Mouse (Mus musculus) MEL (cell line): ENCODE measurements at regions not wholly inside any gene's neighbourhood (a gene's known extent, or its start where the extent isn't known, plus 50 kb on each side); places are given as distances from the start of the nearest gene placed in this dataset.

Experiments used
- DNase-seq: peaks from one replicate; pipeline ENCODE4 v3.0.0; 2011; ENCODE audit warnings: low read depth, low spot score
- H3K27ac ChIP-seq: 2 replicates; pipeline ENCODE4 v1.5.1; 2012; ENCODE audit warnings: low read depth, mild to moderate bottlenecking, control low read depth, low read length, moderate library complexity; ENCODE audit not compliant: control insufficient read depth
- H3K27me3 ChIP-seq, 2 experiments: fragments of 150-350 bp in 1 of 2; sonication (generic) in 1 of 2; 2 replicates each; pipeline ENCODE4 v1.6.1; 2012; ENCODE audit warnings: low read length in 2 of 2, mild to moderate bottlenecking in 2 of 2, improper control_type of control experiment in 1 of 2, moderate library complexity in 1 of 2; ENCODE audit not compliant: insufficient read depth in 2 of 2, control insufficient read depth in 1 of 2
- H3K36me3 ChIP-seq, 2 experiments: 2 replicates each; pipeline ENCODE4 v1.6.1; 2012 to 2014; ENCODE audit warnings: low read length in 2 of 2, improper control_type of control experiment in 1 of 2, inconsistent platforms in 1 of 2, mild to moderate bottlenecking in 1 of 2; ENCODE audit not compliant: insufficient read depth in 2 of 2, control insufficient read depth in 1 of 2
- H3K4me1 ChIP-seq, 2 experiments: fragments of 150-350 bp in 1 of 2; sonication (generic) in 1 of 2; 2 replicates each; pipeline ENCODE4 v1.6.1; 2012; ENCODE audit warnings: low read length in 2 of 2, improper control_type of control experiment in 1 of 2, mild to moderate bottlenecking in 1 of 2; ENCODE audit not compliant: insufficient read depth in 2 of 2, control insufficient read depth in 1 of 2
- H3K4me3 ChIP-seq, 2 experiments: fragments of 150-350 bp in 1 of 2; sonication (generic) in 1 of 2; 2 replicates each; pipeline ENCODE4 v1.5.1; 2012; ENCODE audit warnings: low read depth in 2 of 2, low read length in 2 of 2, mild to moderate bottlenecking in 2 of 2, moderate library complexity in 2 of 2, control low read depth in 1 of 2, improper control_type of control experiment in 1 of 2; ENCODE audit not compliant: control insufficient read depth in 1 of 2, insufficient read depth in 1 of 2
- H3K79me2 ChIP-seq: 2 replicates; pipeline ENCODE4 v1.6.1; 2012; ENCODE audit warnings: mild to moderate bottlenecking, low read length, moderate library complexity; ENCODE audit not compliant: control insufficient read depth, poor library complexity, insufficient read depth
- H3K9ac ChIP-seq: 2 replicates; pipeline ENCODE4 v1.6.1; 2012; ENCODE audit warnings: low read depth, mild to moderate bottlenecking, control low read depth, low read length, moderate library complexity; ENCODE audit not compliant: control insufficient read depth, poor library complexity, severe bottlenecking
- H3K9me3 ChIP-seq: fragments of 150-350 bp; sonication (generic); replicated peaks from 2 replicates; pipeline ENCODE4 v1.6.1; 2012; ENCODE audit warnings: mild to moderate bottlenecking, low read length, improper control_type of control experiment, moderate library complexity; ENCODE audit not compliant: insufficient read depth
- BHLHE40 ChIP-seq: IDR thresholded peaks from 2 replicates; pipeline ENCODE4 v1.6.1; 2012; ENCODE audit warnings: low read depth, mild to moderate bottlenecking, inconsistent platforms, low read length, improper control_type of control experiment, borderline replicate concordance
- CTCF ChIP-seq, 3 experiments: IDR thresholded peaks in 2 of 3; conservative IDR thresholded peaks in 1 of 3; 2 replicates each; pipeline ENCODE4 v1.5.1; 2011 to 2012; ENCODE audit warnings: low read length in 3 of 3, low read depth in 2 of 3, mild to moderate bottlenecking in 2 of 3, improper control_type of control experiment in 1 of 3, inconsistent platforms in 1 of 3, mixed read lengths in 1 of 3, moderate library complexity in 1 of 3; ENCODE audit not compliant: control insufficient read depth in 1 of 3, insufficient read depth in 1 of 3, poor library complexity in 1 of 3, severe bottlenecking in 1 of 3
- EP300 ChIP-seq, 2 experiments: IDR thresholded peaks; 2 replicates each; pipeline ENCODE4 v1.6.1; 2011; ENCODE audit warnings: improper control_type of control experiment in 2 of 2, low read length in 2 of 2, low read depth in 1 of 2, mild to moderate bottlenecking in 1 of 2
- GABPA ChIP-seq: IDR thresholded peaks from 2 replicates; pipeline ENCODE4 v1.6.1; 2012; ENCODE audit warnings: low read depth, mild to moderate bottlenecking, inconsistent platforms, low read length, improper control_type of control experiment, moderate library complexity
- HCFC1 ChIP-seq: IDR thresholded peaks from 2 replicates; pipeline ENCODE4 v1.6.1; 2012; ENCODE audit warnings: low read depth, mild to moderate bottlenecking, inconsistent platforms, low read length, improper control_type of control experiment, moderate library complexity
- JUND ChIP-seq: IDR thresholded peaks from 2 replicates; pipeline ENCODE4 v1.6.1; 2011; ENCODE audit warnings: low read depth, mild to moderate bottlenecking, improper control_type of control experiment, low read length
- MAZ ChIP-seq: IDR thresholded peaks from 2 replicates; pipeline ENCODE4 v1.6.1; 2012; ENCODE audit warnings: low read depth, mild to moderate bottlenecking, inconsistent platforms, low read length, improper control_type of control experiment
- MYB ChIP-seq: IDR thresholded peaks from 2 replicates; pipeline ENCODE4 v1.6.1; 2011; ENCODE audit warnings: mild to moderate bottlenecking, low read depth, low read length, improper control_type of control experiment
- NRF1 ChIP-seq: IDR thresholded peaks from 2 replicates; pipeline ENCODE4 v1.6.1; 2014; ENCODE audit warnings: low read depth, mild to moderate bottlenecking, inconsistent platforms, low read length, improper control_type of control experiment, moderate library complexity; ENCODE audit not compliant: poor library complexity, insufficient read depth, severe bottlenecking
- POLR2A ChIP-seq, 2 experiments: IDR thresholded peaks; 2 replicates each; pipeline ENCODE4 v1.6.1; 2011 to 2012; ENCODE audit warnings: low read length in 2 of 2, mild to moderate bottlenecking in 2 of 2, control low read depth in 1 of 2, improper control_type of control experiment in 1 of 2, low read depth in 1 of 2, moderate library complexity in 1 of 2; ENCODE audit not compliant: control insufficient read depth in 1 of 2, insufficient read depth in 1 of 2, poor library complexity in 1 of 2
- POLR2AphosphoS2 ChIP-seq: IDR thresholded peaks from 2 replicates; pipeline ENCODE4 v1.6.1; 2011; ENCODE audit warnings: low read length, improper control_type of control experiment
- RCOR1 ChIP-seq: IDR thresholded peaks from 2 replicates; pipeline ENCODE4 v1.6.1; 2012; ENCODE audit warnings: low read depth, mild to moderate bottlenecking, inconsistent platforms, low read length, improper control_type of control experiment
- SIN3A ChIP-seq: IDR thresholded peaks from 2 replicates; pipeline ENCODE4 v1.6.1; 2012; ENCODE audit warnings: low read length, improper control_type of control experiment, inconsistent platforms
- TCF12 ChIP-seq: IDR thresholded peaks from 2 replicates; pipeline ENCODE4 v1.6.1; 2014; ENCODE audit warnings: low read depth, mild to moderate bottlenecking, inconsistent platforms, low read length, improper control_type of control experiment, moderate library complexity
- UBTF ChIP-seq: IDR thresholded peaks from 2 replicates; pipeline ENCODE4 v1.6.1; 2012; ENCODE audit warnings: low read depth, mild to moderate bottlenecking, inconsistent platforms, low read length, improper control_type of control experiment, moderate library complexity, borderline replicate concordance; ENCODE audit not compliant: insufficient read depth
- USF1 ChIP-seq: IDR thresholded peaks from 2 replicates; pipeline ENCODE4 v1.6.1; 2014; ENCODE audit warnings: low read depth, mild to moderate bottlenecking, inconsistent platforms, low read length, improper control_type of control experiment, moderate library complexity
- ZKSCAN1 ChIP-seq: IDR thresholded peaks from 2 replicates; pipeline ENCODE4 v1.6.1; 2012; ENCODE audit warnings: low read depth, mild to moderate bottlenecking, inconsistent platforms, low read length, improper control_type of control experiment, moderate library complexity
- ZNF384 ChIP-seq: IDR thresholded peaks from 2 replicates; pipeline ENCODE4 v1.6.1; 2012; ENCODE audit warnings: low read depth, mild to moderate bottlenecking, inconsistent platforms, low read length, improper control_type of control experiment

- Histone ChIP-seq H3K79me2 (no peaks in the 10 kb centered on the region), H3K27ac (no peak overlapping the region), H3K9me3 (no peaks in the 10 kb centered on the region), H3K4me3 (no peak overlapping the region), H3K4me1 (peaks cover 0 to 2% of the 10 kb centered on the region in 2 experiments; a peak in 1 of 4 replicates), H3K9ac (no peak overlapping the region), H3K27me3 (no peaks in the 10 kb centered on the region), H3K36me3 (no peaks in the 10 kb centered on the region)
- no peak for TF ChIP-seq BHLHE40
- no peak for TF ChIP-seq POLR2A (IDR thresholded peaks at IDR 0.05; ENCODE audit: control insufficient read depth in 1 of 2, insufficient read depth in 1 of 2, low read depth in 1 of 2, low read length in 2 of 2, poor library complexity in 1 of 2)
- TF ChIP-seq EP300 (IDR thresholded peaks at IDR 0.05; ENCODE audit: low read depth in 1 of 2, low read length in 2 of 2) = no peak
- TF ChIP-seq GABPA = no peak
- no peak for TF ChIP-seq TCF12
- TF ChIP-seq CTCF (IDR thresholded peaks at IDR 0.05 in 2 of 3, conservative IDR thresholded peaks at IDR 0.05 in 1 of 3; ENCODE audit: control insufficient read depth in 1 of 3, insufficient read depth in 1 of 3, low read depth in 2 of 3, low read length in 3 of 3, poor library complexity in 1 of 3, severe bottlenecking in 1 of 3) = no peak
- TF ChIP-seq NRF1 = no peak
- no peak for TF ChIP-seq USF1
- no peak for TF ChIP-seq MAZ
- TF ChIP-seq POLR2AphosphoS2 = no peak
- TF ChIP-seq SIN3A = no peak
- no peak for TF ChIP-seq UBTF
- TF ChIP-seq JUND = no peak
- no peak for TF ChIP-seq MYB
- no peak for TF ChIP-seq HCFC1
- TF ChIP-seq RCOR1 = no peak
- no peak for DNase-seq
Observed at GRCm38 (mm10) chr12:59932471-59932870, 712.9 kb upstream of the Fbxo33 start.

GRCm38 (mm10) chr12:59925071-59925470 lies 705.5 kb upstream of the Fbxo33 start:
- H3K27ac ChIP-seq = no peak overlapping the region

More at GRCm38 (mm10) chr12:59925071-59925470, 705.5 kb upstream of the Fbxo33 start:
- Histone ChIP-seq H3K9ac (no peak overlapping the region), H3K27me3 (no peaks in the 10 kb centered on the region), H3K79me2 (no peaks in the 10 kb centered on the region), H3K4me3 (no peak overlapping the region), H3K36me3 (no peaks in the 10 kb centered on the region), H3K9me3 (no peaks in the 10 kb centered on the region), H3K4me1 (no peaks in the 10 kb centered on the region; a peak in 1 of 4 replicates)
- TF ChIP-seq ZNF384 = no peak
- TF ChIP-seq ZKSCAN1 = no peak
- DNase-seq = no peak
